Mouse (Mus musculus) macrophage (primary cell): Measurements from ENCODE around the gene Unc93a2. TPM values are rescaled to one million over a fixed set of nuclear protein-coding genes. Genes with fewer than 3 reads are reported as not detected.
"Not testable (repeated sequence)": the region's sequence is repeated elsewhere in the genome, so short reads cannot be mapped to it uniquely, and the experiment has no call there.

Experiments used
- H3K27ac ChIP-seq: fragments of 350-480 bp; formaldehyde crosslinking; 2 replicates; pipeline ENCODE4 v1.9.0; 2021
- H3K36me3 ChIP-seq: fragments of 350-480 bp; formaldehyde crosslinking; 2 replicates; pipeline ENCODE4 v1.9.0; 2021; ENCODE audit errors: inconsistent target
- H3K4me3 ChIP-seq: fragments of 350-480 bp; formaldehyde crosslinking; 2 replicates; pipeline ENCODE4 v1.9.0; 2021; ENCODE audit errors: inconsistent target
- H3K79me2 ChIP-seq: fragments of 350-480 bp; formaldehyde crosslinking; 2 replicates; pipeline ENCODE4 v1.9.0; 2021; ENCODE audit errors: inconsistent target
- WGBS: methylation state at CpG from one replicate; pipeline ENCODE4 v1.1.7; 2026; ENCODE audit warnings: inconsistent platforms; ENCODE audit not compliant: missing documents; 5-methylcytosine and 5-hydroxymethylcytosine counted together
- polyA plus RNA-seq: library from polyadenylated mRNA; stranded (reverse); fragments of 250-400 nt; gene quantifications from 3 replicates; pipeline ENCODE4 v1.2.4, GENCODE M21; 2018; ENCODE audit warnings: inconsistent platforms

Unc93a2 gene
- polyA plus RNA-seq, 1 experiment from 2014 or later: not detected

DNA sequence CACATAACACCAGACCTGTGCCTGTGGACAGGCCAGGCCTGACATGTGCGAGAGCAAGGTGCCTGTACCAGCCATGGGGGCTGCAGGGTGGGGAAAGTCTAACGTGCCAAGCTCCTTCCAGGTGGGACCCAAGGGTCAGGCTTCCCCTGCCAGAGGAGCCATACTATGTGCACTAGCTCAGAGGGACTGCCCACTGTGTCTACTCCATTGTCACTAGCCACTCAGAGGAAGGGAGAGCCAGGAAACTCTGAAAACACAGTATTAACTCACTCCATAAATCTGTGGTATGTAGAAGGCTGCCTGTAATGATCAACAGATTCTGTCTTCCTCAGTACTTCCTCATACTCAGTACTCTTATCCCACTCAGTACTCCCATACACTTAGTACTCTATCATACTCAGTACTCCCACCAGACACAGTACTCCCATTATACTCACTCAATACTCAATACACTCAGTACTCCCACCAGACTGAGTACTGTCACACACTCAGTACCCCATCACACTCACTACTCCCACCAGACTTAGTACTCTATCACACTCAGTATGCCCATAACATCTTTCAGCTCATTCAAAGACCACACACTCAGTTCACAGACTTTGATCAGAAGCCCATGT is 3.2 kb upstream of the Unc93a2 start:
- H3K4me3 ChIP-seq, H3K27ac ChIP-seq, H3K79me2 ChIP-seq, H3K36me3 ChIP-seq: not testable (repeated sequence)
- no CpG with 5 or more reads among the region's 2 CpGs for WGBS

GRCm38 (mm10) chr17:7386016-7386415 is 752 bp upstream of the Unc93a2 start:
- H3K27ac ChIP-seq, H3K4me3 ChIP-seq, H3K79me2 ChIP-seq, H3K36me3 ChIP-seq: not testable (repeated sequence)
- 69% methylated on average over 5 of the region's 8 CpGs for WGBS

DNA sequence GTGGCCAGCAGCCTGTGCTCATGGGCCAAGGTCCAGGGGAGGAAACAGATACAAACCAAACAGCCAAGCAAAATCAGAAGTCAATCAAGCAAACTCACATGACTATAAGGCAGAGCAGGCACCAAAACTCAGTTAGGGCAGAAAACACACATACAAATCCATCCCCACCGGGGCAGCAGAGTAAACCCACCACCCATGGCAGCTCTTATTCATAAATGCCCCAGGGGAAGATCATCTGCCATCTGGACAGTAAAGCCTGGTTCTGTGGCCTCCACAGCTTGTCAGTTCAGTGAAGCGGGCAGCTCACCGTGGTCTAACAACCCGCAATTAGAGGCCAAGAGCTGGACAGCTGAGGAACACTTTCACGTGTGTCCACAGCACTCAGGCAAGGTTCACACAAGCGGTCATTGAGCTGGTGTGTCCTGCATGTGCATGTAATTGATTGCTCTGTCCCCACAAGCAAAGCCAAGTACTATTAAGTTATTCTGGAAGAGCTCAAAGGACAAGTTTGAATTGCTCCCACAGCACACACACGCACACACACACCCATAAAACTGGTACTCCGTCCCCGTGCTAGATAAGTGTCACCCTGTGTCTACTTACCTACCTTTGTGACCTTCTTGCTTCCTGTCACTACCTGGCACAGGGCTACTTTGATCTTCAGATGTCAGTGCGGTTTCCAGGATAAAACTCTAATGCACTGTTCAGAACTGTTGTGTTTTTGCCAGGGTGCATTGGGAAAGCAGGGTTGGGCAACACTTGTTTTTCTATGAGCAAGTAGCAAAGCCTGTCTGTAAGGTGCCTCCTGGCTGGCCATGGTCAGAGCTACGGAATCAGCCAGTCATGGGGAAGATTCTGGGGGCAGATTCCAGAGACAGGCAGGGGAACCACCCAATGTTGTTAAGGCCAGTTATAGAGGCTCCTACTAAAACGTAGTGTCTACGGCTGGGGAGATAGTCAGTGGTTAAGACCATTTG is 1.8 kb downstream of the Unc93a2 start:
- not testable (repeated sequence) for H3K27ac ChIP-seq, H3K79me2 ChIP-seq, H3K4me3 ChIP-seq, H3K36me3 ChIP-seq
- 95% methylated on average over 3 of the region's 13 CpGs for WGBS

- H3K36me3 ChIP-seq, H3K27ac ChIP-seq, H3K79me2 ChIP-seq, H3K4me3 ChIP-seq: not testable (repeated sequence)
- WGBS: 100% methylated on average over 1 of the region's 3 CpGs
These were observed 2.6 kb downstream of the Unc93a2 start for GRCm38 (mm10) chr17:7382711-7383110.

GRCm38 (mm10) chr17:7377907-7378306 is 7.4 kb downstream of the Unc93a2 start:
- H3K79me2 ChIP-seq, H3K36me3 ChIP-seq, H3K4me3 ChIP-seq, H3K27ac ChIP-seq: not testable (repeated sequence)
- no CpG with 5 or more reads among the region's 3 CpGs for WGBS

GRCm38 (mm10) chr17:7376951-7377700 is 8.1 kb downstream of the Unc93a2 start:
- H3K27ac ChIP-seq, H3K4me3 ChIP-seq, H3K36me3 ChIP-seq, H3K79me2 ChIP-seq: not testable (repeated sequence)
- no CpG with 5 or more reads among the region's 3 CpGs for WGBS

- not testable (repeated sequence) for H3K27ac ChIP-seq, H3K4me3 ChIP-seq, H3K79me2 ChIP-seq, H3K36me3 ChIP-seq
- WGBS: no CpG with 5 or more reads among the region's 5 CpGs
These were observed 13.4 kb downstream of the Unc93a2 start, which contains the start of gene Gm49630 for GRCm38 (mm10) chr17:7371879-7372278. Gm49630 (minus strand) TSS chr17:7371979.

DNA sequence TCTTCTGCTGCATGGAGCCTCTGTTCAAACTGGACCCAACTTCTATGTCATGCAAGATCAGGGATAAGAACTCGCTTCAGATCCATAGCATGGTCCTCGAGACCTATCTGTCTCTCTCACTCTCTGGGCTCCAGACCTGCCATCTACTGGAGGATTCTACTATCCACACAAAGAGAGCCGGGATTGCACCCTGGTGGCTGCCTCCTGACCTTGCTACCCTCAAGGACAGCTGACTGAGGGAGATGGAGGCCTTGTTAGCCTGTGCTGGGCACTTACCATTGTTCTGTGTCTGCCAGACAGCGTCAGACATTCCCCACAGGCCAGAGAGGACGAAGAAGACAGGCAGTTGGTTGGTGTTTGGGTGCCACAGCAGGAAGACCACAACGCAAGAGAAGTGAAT is 15.9 kb downstream of the Unc93a2 start:
- H3K36me3 ChIP-seq, H3K4me3 ChIP-seq, H3K79me2 ChIP-seq, H3K27ac ChIP-seq: not testable (repeated sequence)
- no CpG with 5 or more reads among the region's 6 CpGs for WGBS

GRCm38 (mm10) chr17:7366676-7367374 is 18.4 kb downstream of the Unc93a2 start:
- WGBS: 75% methylated on average over 2 of the region's 7 CpGs
- H3K36me3 ChIP-seq, H3K4me3 ChIP-seq, H3K27ac ChIP-seq, H3K79me2 ChIP-seq: not testable (repeated sequence)

- H3K79me2 ChIP-seq, H3K27ac ChIP-seq, H3K36me3 ChIP-seq, H3K4me3 ChIP-seq: not testable (repeated sequence)
- no CpG with 5 or more reads among the region's 1 CpGs for WGBS
These were observed 19.0 kb downstream of the Unc93a2 start for GRCm38 (mm10) chr17:7366265-7366664.

DNA sequence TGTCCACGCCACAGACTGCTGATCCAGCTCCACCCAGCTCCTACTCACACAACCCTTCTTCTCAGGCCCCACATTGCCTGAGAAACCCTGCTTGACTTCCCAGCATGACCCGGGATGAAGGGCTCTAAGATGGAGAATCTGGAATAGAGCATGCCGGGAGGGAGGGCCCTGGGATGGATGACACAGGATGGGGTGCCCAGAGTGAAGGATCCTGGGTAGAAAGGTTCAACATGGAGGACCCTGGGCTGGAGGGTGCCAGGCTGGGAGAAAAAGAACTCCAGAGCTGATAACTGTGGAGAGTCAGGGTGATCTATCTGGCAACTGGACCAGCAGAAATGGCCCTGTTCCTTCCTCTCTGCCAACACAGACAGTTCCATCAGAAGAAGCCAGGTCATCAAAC is 19.6 kb downstream of the Unc93a2 start:
- not testable (repeated sequence) for H3K36me3 ChIP-seq, H3K4me3 ChIP-seq, H3K27ac ChIP-seq, H3K79me2 ChIP-seq
- WGBS: no CpG with 5 or more reads among the region's 3 CpGs

GRCm38 (mm10) chr17:7360749-7361465 is 24.4 kb downstream of the Unc93a2 start:
- H3K27ac ChIP-seq, H3K79me2 ChIP-seq, H3K4me3 ChIP-seq, H3K36me3 ChIP-seq: not testable (repeated sequence)
- WGBS: 88% methylated on average over 3 of the region's 9 CpGs

- not testable (repeated sequence) for H3K27ac ChIP-seq, H3K79me2 ChIP-seq, H3K36me3 ChIP-seq, H3K4me3 ChIP-seq
- 92% methylated on average over 4 of the region's 4 CpGs for WGBS
These were observed 25.5 kb downstream of the Unc93a2 start for GRCm38 (mm10) chr17:7359806-7360205.

DNA sequence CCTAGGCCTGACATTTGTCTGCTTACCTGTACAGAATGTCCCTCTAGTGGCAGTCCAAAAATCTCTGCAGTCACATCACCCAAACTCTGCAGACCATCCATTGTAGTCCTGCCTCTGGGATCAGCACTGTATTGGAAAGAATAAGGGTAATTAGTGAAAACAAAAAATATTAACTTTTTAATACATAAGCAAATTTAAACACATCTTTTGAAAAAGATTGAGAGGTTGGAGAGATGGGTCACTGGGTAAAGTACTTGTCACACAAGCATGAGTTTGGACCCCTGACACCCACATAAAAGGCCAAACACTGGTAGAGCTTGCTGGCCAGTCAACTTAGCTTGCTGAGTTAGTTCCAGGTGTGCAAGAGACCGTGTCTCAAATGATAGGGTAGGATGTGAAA is 32.7 kb downstream of the Unc93a2 start, which contains the start of gene Ttll2:
Gene Ttll2 (minus strand): TSS at position 101 of the 400 bp plus-strand sequence.
- H3K27ac ChIP-seq, H3K4me3 ChIP-seq, H3K79me2 ChIP-seq, H3K36me3 ChIP-seq: not testable (repeated sequence)
- no CpG with 5 or more reads among the region's 1 CpGs for WGBS
